Comparison of ENCODE assay signal across 7 mouse cellular contexts in genomic region chr11:45008078-45008477, GRCm38 (mm10).
DNase-seq lines count a peak whose midpoint lies in the region; ATAC-seq lines count a peak whose summit lies in the region.

No protein-coding gene starts in this region.

- DNase-seq in adrenal gland, adult 18-20 months (ENCODE audit: low spot score in 2 of 2) = peak; percentile 87 to 89
- peak; percentile 88 for DNase-seq in embryo, embryonic 9.5 days (ENCODE audit: extremely low spot score)
- DNase-seq in heart, adult 18-20 months = peak; percentile 80 to 93
- DNase-seq in kidney, adult 8-10 months = peak; percentile 45 to 80
- DNase-seq in spleen, postnatal 10 days (ENCODE audit: low spot score in 2 of 2) = peak; percentile 59 to 81

- no peak overlapping the region for H3K27ac ChIP-seq in limb, embryonic 13.5 days
- no peak overlapping the region for H3K27ac ChIP-seq in midbrain, embryonic 16.5 days (ENCODE audit: low read length)

- H3K9ac ChIP-seq in limb, embryonic 13.5 days = no peak overlapping the region
- H3K9ac ChIP-seq in midbrain, embryonic 16.5 days (ENCODE audit: low read depth, low read length) = no peak overlapping the region

- H3K36me3 ChIP-seq in limb, embryonic 13.5 days = peaks cover 6% of the 10 kb centered on the region; the same call in 1 of the 2 replicates
- H3K36me3 ChIP-seq in midbrain, embryonic 16.5 days (ENCODE audit: control insufficient read depth, insufficient read depth, low read length) = no peaks in the 10 kb centered on the region

- 8% methylated on average over 7 of the region's 7 CpGs for WGBS in limb, embryonic 13.5 days
- WGBS in midbrain, embryonic 16.5 days = 1% methylated on average over 7 of the region's 7 CpGs

- H3K4me1 ChIP-seq in limb, embryonic 13.5 days = peaks cover 22% of the 10 kb centered on the region
- H3K4me1 ChIP-seq in midbrain, embryonic 16.5 days (ENCODE audit: control insufficient read depth, insufficient read depth, low read length) = peaks cover 2% of the 10 kb centered on the region; the same call in 1 of the 2 replicates

- H3K27me3 ChIP-seq in limb, embryonic 13.5 days = peaks cover 5% of the 10 kb centered on the region; the same call in 1 of the 2 replicates
- no peaks in the 10 kb centered on the region for H3K27me3 ChIP-seq in midbrain, embryonic 16.5 days (ENCODE audit: control insufficient read depth, insufficient read depth, low read depth, low read length)

- 0 out of 2 replicates have a peak overlapping the region, but pooled peaks have one; percentile 14 for H3K4me3 ChIP-seq in limb, embryonic 13.5 days
- 0 out of 2 replicates have a peak overlapping the region, but pooled peaks have one; percentile 12 for H3K4me3 ChIP-seq in midbrain, embryonic 16.5 days (ENCODE audit: low read depth, low read length)

- peak overlapping the region; percentile 50 for H3K4me2 ChIP-seq in limb, embryonic 13.5 days (replicated peaks)
- H3K4me2 ChIP-seq in midbrain, embryonic 16.5 days (ENCODE audit: low read length) = peak overlapping the region; percentile 53

- H3K9me3 ChIP-seq in limb, embryonic 13.5 days = no peaks in the 10 kb centered on the region
- H3K9me3 ChIP-seq in midbrain, embryonic 16.5 days (replicated peaks; ENCODE audit: control insufficient read depth, low read length, poor library complexity, severe bottlenecking) = no peaks in the 10 kb centered on the region

- ATAC-seq in limb, embryonic 13.5 days (ENCODE audit: low FRiP score, low read depth) = no peak
- ATAC-seq in midbrain, embryonic 16.5 days = peak; percentile 54; the same call in 1 of the 2 replicates
